Mouse (Mus musculus) forebrain, postnatal 0 days (tissue): Measurements from ENCODE around the gene Arhgef11. TPM values are rescaled to one million over a fixed set of nuclear protein-coding genes. Genes with fewer than 3 reads are reported as not detected.

Source experiments
- ATAC-seq: fragments of 200-750 bp; cut with Nextera tagmentation; 2 replicates; pipeline ENCODE4 v1.8.0; 2017; ENCODE audit warnings: mild to moderate bottlenecking, moderate library complexity
- DNase-seq: peaks from one replicate; pipeline ENCODE4 v3.0.0-alpha.2; 2015
- H3K27ac ChIP-seq: fragments of 300-500 bp; sonication (generic); 2 replicates; pipeline ENCODE4 v1.5.1; 2014; ENCODE audit warnings: low read depth, mild to moderate bottlenecking, antibody characterized with exemption, low read length, moderate library complexity, mixed read lengths
- H3K27me3 ChIP-seq: fragments of 300-500 bp; sonication (generic); 2 replicates; pipeline ENCODE4 v1.6.1; 2014; ENCODE audit warnings: mild to moderate bottlenecking, low read length, mixed read lengths; ENCODE audit not compliant: insufficient read depth
- H3K36me3 ChIP-seq: fragments of 300-500 bp; sonication (generic); 2 replicates; pipeline ENCODE4 v1.6.1; 2014; ENCODE audit warnings: mild to moderate bottlenecking, moderate library complexity; ENCODE audit not compliant: insufficient read depth
- H3K4me1 ChIP-seq: fragments of 300-500 bp; sonication (generic); 2 replicates; pipeline ENCODE4 v1.6.1; 2014; ENCODE audit warnings: antibody characterized with exemption; ENCODE audit not compliant: insufficient read depth
- H3K4me2 ChIP-seq: fragments of 300-500 bp; sonication (generic); 2 replicates; pipeline ENCODE4 v1.6.1; 2014; ENCODE audit warnings: low read depth, mild to moderate bottlenecking, moderate library complexity
- H3K4me3 ChIP-seq: fragments of 300-500 bp; sonication (generic); 2 replicates; pipeline ENCODE4 v1.5.1; 2014; ENCODE audit warnings: low read depth, low read length, mixed read lengths
- H3K9ac ChIP-seq: fragments of 300-500 bp; sonication (generic); 2 replicates; pipeline ENCODE4 v1.6.1; 2014; ENCODE audit warnings: mild to moderate bottlenecking
- H3K9me3 ChIP-seq: fragments of 300-500 bp; sonication (generic); 2 replicates; pipeline ENCODE4 v1.6.1; 2016; ENCODE audit warnings: low read length
- CTCF ChIP-seq: sonication (generic); IDR thresholded peaks from 2 replicates; pipeline ENCODE4 v1.5.1; 2016; ENCODE audit warnings: antibody characterized with exemption, control low read depth, low read depth
- WGBS: fragments of 180-500 bp; shearing (Covaris S2); extraction: QIAGEN DNeasy Blood & Tissue Kit; methylation state at CpG from one replicate; pipeline ENCODE4 v1.1.7; 2014; 5-methylcytosine and 5-hydroxymethylcytosine counted together
- polyA plus RNA-seq: library from polyadenylated mRNA; unstranded; fragments of >200 nt; fragmentation: Nextera tagmentation; extraction: Ambion mirVana; gene quantifications from 2 replicates; pipeline ENCODE4 v1.2.1, GENCODE M21; 2015
- total RNA-seq: library from RNA; depleted of rRNA; stranded (reverse); fragments of >200 nt; gene quantifications from 2 replicates; pipeline ENCODE4 v1.2.3, GENCODE M21; 2014

Arhgef11 gene
- total and polyA plus RNA-seq, 2 experiments from 2014 or later, result 10.7 to 52.6 TPM

- 0 out of 2 replicates have a peak overlapping the region, but pooled peaks have one; percentile 3 for H3K4me2 ChIP-seq
- no peak for TF ChIP-seq CTCF
- ATAC-seq (no peak), DNase-seq (no peak)
- H3K27ac ChIP-seq, result no peak overlapping the region
- peaks cover 13% of the 10 kb centered on the region; the same call in 1 of the 2 replicates for H3K27me3 ChIP-seq
- H3K36me3 ChIP-seq, result no peaks in the 10 kb centered on the region
- H3K9me3 ChIP-seq, result no peaks in the 10 kb centered on the region
- no peak overlapping the region for H3K4me3 ChIP-seq
- no peak overlapping the region for H3K9ac ChIP-seq
- 23% methylated on average over 10 of the region's 10 CpGs for WGBS
- no peaks in the 10 kb centered on the region for H3K4me1 ChIP-seq
These were observed 147.7 kb downstream of the Arhgef11 start for GRCm38 (mm10) chr3:87765091-87765490.

- DNase-seq, result no peak
- Histone ChIP-seq H3K36me3 (no peaks in the 10 kb centered on the region), H3K9me3 (no peaks in the 10 kb centered on the region), H3K27ac (no peak overlapping the region), H3K27me3 (peaks cover 13% of the 10 kb centered on the region; the same call in 1 of the 2 replicates), H3K9ac (no peak overlapping the region), H3K4me1 (no peaks in the 10 kb centered on the region), H3K4me2 (no peak overlapping the region), H3K4me3 (no peak overlapping the region)
- TF ChIP-seq CTCF, result no peak
- ATAC-seq, result no peak
- 73% methylated on average over 5 of the region's 5 CpGs for WGBS
These were observed 148.4 kb downstream of the Arhgef11 start for GRCm38 (mm10) chr3:87765631-87766283.

- Histone ChIP-seq H3K4me2 (no peak overlapping the region), H3K36me3 (no peaks in the 10 kb centered on the region), H3K9me3 (no peaks in the 10 kb centered on the region), H3K27ac (no peak overlapping the region), H3K4me3 (no peak overlapping the region), H3K4me1 (no peaks in the 10 kb centered on the region), H3K9ac (no peak overlapping the region), H3K27me3 (peaks cover 13% of the 10 kb centered on the region; the same call in 1 of the 2 replicates)
- DNase-seq (no peak), ATAC-seq (no peak)
- TF ChIP-seq CTCF, result no peak
- 77% methylated on average over 3 of the region's 3 CpGs for WGBS
These were observed 148.9 kb downstream of the Arhgef11 start for GRCm38 (mm10) chr3:87766284-87766667.

- no peak overlapping the region for H3K9ac ChIP-seq
- DNase-seq, result no peak
- no peaks in the 10 kb centered on the region for H3K4me1 ChIP-seq
- H3K27ac ChIP-seq, result no peak overlapping the region
- no peaks in the 10 kb centered on the region for H3K36me3 ChIP-seq
- no peak for ATAC-seq
- H3K4me3 ChIP-seq, result no peak overlapping the region
- no peaks in the 10 kb centered on the region for H3K9me3 ChIP-seq
- WGBS, result 71% methylated on average over 8 of the region's 8 CpGs
- TF ChIP-seq CTCF, result no peak
- peak overlapping the region; percentile 10; the same call in 1 of the 2 replicates for H3K4me2 ChIP-seq
- H3K27me3 ChIP-seq, result peaks cover 13% of the 10 kb centered on the region
These were observed 150.4 kb downstream of the Arhgef11 start for GRCm38 (mm10) chr3:87767764-87768163.

GRCm38 (mm10) chr3:87768431-87768830 is 151.1 kb downstream of the Arhgef11 start:
- Histone ChIP-seq H3K9me3 (no peaks in the 10 kb centered on the region), H3K4me3 (peak overlapping the region; percentile 25), H3K9ac (no peak overlapping the region), H3K4me2 (peak overlapping the region; percentile 36), H3K4me1 (no peaks in the 10 kb centered on the region), H3K27me3 (peaks cover 13% of the 10 kb centered on the region), H3K27ac (0 out of 2 replicates have a peak overlapping the region, but pooled peaks have one; percentile 10), H3K36me3 (no peaks in the 10 kb centered on the region)
- 54% methylated on average over 6 of the region's 6 CpGs for WGBS
- no peak for ATAC-seq
- no peak for TF ChIP-seq CTCF
- no peak for DNase-seq

GRCm38 (mm10) chr3:87768844-87769243 is 151.5 kb downstream of the Arhgef11 start:
- Histone ChIP-seq H3K9ac (no peak overlapping the region), H3K4me1 (no peaks in the 10 kb centered on the region), H3K4me2 (peak overlapping the region; percentile 36), H3K4me3 (peak overlapping the region; percentile 25), H3K9me3 (no peaks in the 10 kb centered on the region), H3K27me3 (peaks cover 13% of the 10 kb centered on the region), H3K36me3 (no peaks in the 10 kb centered on the region), H3K27ac (0 out of 2 replicates have a peak overlapping the region, but pooled peaks have one; percentile 10)
- peak; percentile 78 for TF ChIP-seq CTCF
- DNase-seq (peak; percentile 62), ATAC-seq (peak; percentile 47)
- WGBS, result 3% methylated on average over 36 of the region's 37 CpGs

GRCm38 (mm10) chr3:87769506-87769905 is 152.1 kb downstream of the Arhgef11 start:
- Histone ChIP-seq H3K36me3 (no peaks in the 10 kb centered on the region), H3K9ac (no peak overlapping the region), H3K9me3 (no peaks in the 10 kb centered on the region), H3K4me3 (no peak overlapping the region), H3K27me3 (peaks cover 13% of the 10 kb centered on the region), H3K4me1 (no peaks in the 10 kb centered on the region), H3K27ac (no peak overlapping the region), H3K4me2 (no peak overlapping the region)
- ATAC-seq (no peak), DNase-seq (no peak)
- TF ChIP-seq CTCF, result no peak
- 80% methylated on average over 8 of the region's 8 CpGs for WGBS
